Mouse (Mus musculus) liver, adult (tissue): ENCODE results near the gene Stat2.

ENCODE experiments used
- GATA4 ChIP-seq: IDR thresholded peaks from 2 replicates; pipeline ENCODE4 v1.6.1; 2014; ENCODE audit warnings: mild to moderate bottlenecking, low read length; ENCODE audit not compliant: insufficient replicate concordance

Stat2 gene

GRCm38 (mm10) chr10:128310902-128311301 lies 40.5 kb downstream of the Stat2 start:
- TF ChIP-seq GATA4, result no peak

GRCm38 (mm10) chr10:128315578-128315977 lies 45.2 kb downstream of the Stat2 start:
- no peak for TF ChIP-seq GATA4

GRCm38 (mm10) chr10:128321641-128322040 lies 51.3 kb downstream of the Stat2 start:
- no peak for TF ChIP-seq GATA4

- TF ChIP-seq GATA4, result no peak
Measured at GRCm38 (mm10) chr10:128322141-128323108, 52.1 kb downstream of the Stat2 start, which contains the start of gene Cnpy2. Gene Cnpy2, plus strand, starts transcription at chr10:128322459.

DNA sequence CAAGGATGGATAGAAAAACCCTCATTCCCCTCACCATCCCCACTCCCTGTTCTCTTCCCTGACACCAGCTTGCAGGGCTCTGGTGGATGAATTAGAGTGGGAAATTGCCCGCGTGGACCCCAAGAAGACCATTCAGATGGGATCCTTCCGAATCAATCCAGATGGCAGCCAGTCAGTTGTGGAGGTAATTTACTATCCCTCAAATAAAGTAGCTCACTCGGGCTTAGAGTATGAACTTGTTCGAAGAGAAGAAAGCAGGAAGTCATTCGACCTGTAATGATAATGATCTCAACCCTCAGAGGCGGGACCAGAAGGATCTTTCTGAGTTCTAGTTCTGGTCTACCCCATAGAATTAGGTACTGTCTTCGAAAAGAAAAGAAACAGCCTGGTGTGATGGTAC lies 53.2 kb downstream of the Stat2 start:
- no peak for TF ChIP-seq GATA4

GRCm38 (mm10) chr10:128326825-128327224 lies 56.5 kb downstream of the Stat2 start:
- no peak for TF ChIP-seq GATA4

- no peak for TF ChIP-seq GATA4
Measured at GRCm38 (mm10) chr10:128327610-128328009, 57.3 kb downstream of the Stat2 start.

- no peak for TF ChIP-seq GATA4
Measured at GRCm38 (mm10) chr10:128335582-128335981, 65.2 kb downstream of the Stat2 start.

DNA sequence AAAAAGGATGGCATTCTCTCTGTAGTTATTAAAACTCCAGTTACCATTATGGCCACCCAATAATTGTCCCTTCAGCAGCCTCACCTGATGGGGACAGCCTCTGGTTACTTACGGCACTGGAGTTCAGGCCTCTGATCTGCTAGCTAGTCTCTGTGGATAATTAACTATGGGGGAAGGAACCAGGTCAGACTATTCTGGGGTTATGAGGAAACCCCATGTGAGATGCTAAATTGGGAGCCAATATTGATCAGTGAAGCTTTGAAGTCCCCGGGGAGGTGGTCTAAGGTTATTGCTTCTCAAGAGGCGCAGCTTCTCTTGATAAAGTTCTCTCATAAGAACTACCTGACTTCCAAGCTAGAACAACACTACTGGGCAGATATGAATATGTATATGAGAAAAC lies 65.8 kb downstream of the Stat2 start:
- no peak for TF ChIP-seq GATA4

GRCm38 (mm10) chr10:128336597-128336996 lies 66.2 kb downstream of the Stat2 start:
- peak; percentile 68; the same call in 1 of the 2 replicates for TF ChIP-seq GATA4

DNA sequence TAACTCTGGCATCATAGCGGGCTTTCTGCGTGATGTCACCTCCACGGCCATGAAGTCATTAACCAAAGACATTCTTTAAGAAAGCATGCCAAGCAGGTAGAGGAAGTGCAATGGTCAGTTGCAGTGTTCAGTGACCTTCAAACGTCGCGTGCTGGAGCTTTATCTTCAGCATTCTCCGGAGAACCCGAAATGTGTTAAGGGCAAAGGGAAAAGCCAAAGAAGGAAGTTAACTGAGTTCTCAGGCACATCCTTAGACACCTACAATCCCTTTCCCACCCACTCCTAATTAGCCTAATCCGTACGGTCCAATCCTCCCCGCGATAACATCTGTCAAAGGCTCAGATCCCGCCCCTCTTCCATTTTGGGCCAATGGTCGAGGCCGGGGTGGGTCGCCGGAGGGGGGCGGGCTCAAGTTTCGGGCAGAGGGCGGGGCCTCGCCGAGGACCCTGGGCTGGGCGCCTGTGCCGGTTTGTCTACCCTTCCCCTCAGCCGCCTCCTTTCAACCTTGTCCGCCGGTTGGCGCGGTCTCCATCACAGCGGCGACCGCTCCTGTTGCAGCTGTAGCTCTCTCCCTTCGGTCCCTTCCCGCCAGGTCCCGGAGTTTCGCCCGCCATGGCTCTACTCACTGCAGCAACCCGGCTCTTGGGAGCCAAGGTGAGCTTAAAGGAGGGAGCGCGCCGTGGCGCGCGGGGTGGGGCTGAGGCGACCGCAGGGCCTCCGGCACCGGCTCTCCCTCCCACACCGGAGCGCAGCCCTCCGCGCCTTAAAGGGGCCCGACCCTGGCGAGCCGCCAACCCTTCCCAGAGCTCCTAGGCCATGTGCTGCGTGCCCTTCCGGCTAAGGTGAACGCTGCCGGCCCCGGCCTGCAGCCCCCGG lies 67.2 kb downstream of the Stat2 start, which contains the start of gene Cs:
Gene Cs (plus strand): TSS at position 429 of the 876 bp plus-strand sequence.
- no peak for TF ChIP-seq GATA4

- TF ChIP-seq GATA4, result no peak
Measured at GRCm38 (mm10) chr10:128338415-128338814, 68.1 kb downstream of the Stat2 start.

DNA sequence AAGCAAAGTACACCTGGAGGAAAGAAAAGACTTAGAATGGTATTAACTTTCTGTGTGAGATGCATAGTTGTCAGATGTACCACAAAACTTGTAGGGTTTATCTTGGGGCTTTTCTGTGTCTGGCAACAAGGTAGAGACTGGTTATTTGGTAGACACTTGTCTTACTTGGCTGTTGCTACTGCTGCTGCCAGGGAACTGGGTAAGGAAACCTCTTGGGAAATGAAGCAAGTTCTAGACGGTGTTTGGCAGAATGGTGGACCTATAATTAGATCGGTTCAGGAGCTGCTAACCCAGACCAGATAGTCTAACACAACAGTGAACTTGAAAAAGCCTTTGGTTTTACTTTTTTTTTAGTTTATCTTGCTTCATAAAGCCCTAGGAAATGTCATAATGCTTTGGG lies 68.6 kb downstream of the Stat2 start:
- no peak for TF ChIP-seq GATA4

- no peak for TF ChIP-seq GATA4
Measured at GRCm38 (mm10) chr10:128340257-128340656, 69.9 kb downstream of the Stat2 start.
